Mouse (Mus musculus) ES-Bruce4 (cell line): ENCODE results near the gene Abcb5. TPM values are rescaled to one million over a fixed set of nuclear protein-coding genes. Genes with fewer than 3 reads are reported as not detected.

Experiments
- H3K27ac ChIP-seq: 2 replicates; pipeline ENCODE4 v1.5.1; 2012; ENCODE audit warnings: low read length, inconsistent platforms; ENCODE audit not compliant: insufficient read depth
- H3K27me3 ChIP-seq: 2 replicates; pipeline ENCODE4 v1.6.1; 2012; ENCODE audit warnings: mild to moderate bottlenecking, low read length, inconsistent platforms; ENCODE audit not compliant: control insufficient read depth, poor library complexity, insufficient read depth, severe bottlenecking
- H3K36me3 ChIP-seq: 2 replicates; pipeline ENCODE4 v1.6.1; 2012; ENCODE audit warnings: inconsistent platforms, mild to moderate bottlenecking, low read length, moderate library complexity; ENCODE audit not compliant: control insufficient read depth, poor library complexity, insufficient read depth, severe bottlenecking
- H3K4me1 ChIP-seq: one replicate; pipeline ENCODE4 v1.8.1; 2011; ENCODE audit warnings: low read length; ENCODE audit not compliant: control insufficient read depth, insufficient read depth
- H3K4me3 ChIP-seq: 2 replicates; pipeline ENCODE4 v1.5.1; 2011; ENCODE audit warnings: low read depth, mild to moderate bottlenecking, low read length
- H3K9ac ChIP-seq: 2 replicates; pipeline ENCODE4 v1.6.1; 2012; ENCODE audit warnings: low read depth, mild to moderate bottlenecking, inconsistent platforms; ENCODE audit not compliant: poor library complexity, severe bottlenecking
- H3K9me3 ChIP-seq: replicated peaks from 2 replicates; pipeline ENCODE4 v1.6.1; 2012; ENCODE audit warnings: mild to moderate bottlenecking, low read length, inconsistent platforms; ENCODE audit not compliant: control insufficient read depth, poor library complexity, insufficient read depth, severe bottlenecking
- CTCF ChIP-seq: IDR thresholded peaks from one replicate; pipeline ENCODE4 v1.8.1; 2011; ENCODE audit warnings: low read depth, low read length
- EP300 ChIP-seq: IDR thresholded peaks from 2 replicates; pipeline ENCODE4 v1.6.1; 2011; ENCODE audit warnings: low read depth, low read length; ENCODE audit not compliant: insufficient read depth
- POLR2A ChIP-seq: IDR thresholded peaks from one replicate; pipeline ENCODE4 v1.8.1; 2011; ENCODE audit warnings: low read length; ENCODE audit not compliant: insufficient read depth
- polyA plus RNA-seq: library from polyadenylated mRNA; stranded (reverse); fragments of >200 nt; gene quantifications from 2 replicates; pipeline ENCODE4 v1.2.4, GENCODE M21; 2011; ENCODE audit warnings: low read depth; ENCODE audit not compliant: missing spikeins, insufficient read depth, insufficient read length

Gene Abcb5
- polyA plus RNA-seq, 1 experiment: not detected

- Histone ChIP-seq H3K4me1 (no peaks in the 10 kb centered on the region), H3K27me3 (peaks cover 44% of the 10 kb centered on the region), H3K9me3 (no peaks in the 10 kb centered on the region), H3K27ac (no peak overlapping the region), H3K9ac (no peak overlapping the region), H3K4me3 (no peak overlapping the region), H3K36me3 (no peaks in the 10 kb centered on the region)
- TF ChIP-seq CTCF (no peak), EP300 (no peak), POLR2A (no peak)
Observed at GRCm38 (mm10) chr12:118841971-118842550, 124.2 kb downstream of the Abcb5 start.

- Histone ChIP-seq H3K4me3 (no peak overlapping the region), H3K27ac (no peak overlapping the region), H3K36me3 (no peaks in the 10 kb centered on the region), H3K27me3 (peaks cover 44% of the 10 kb centered on the region), H3K9ac (no peak overlapping the region), H3K4me1 (no peaks in the 10 kb centered on the region), H3K9me3 (no peaks in the 10 kb centered on the region)
- TF ChIP-seq POLR2A (no peak), CTCF (no peak), EP300 (no peak)
Observed at GRCm38 (mm10) chr12:118841381-118841922, 124.8 kb downstream of the Abcb5 start.

GRCm38 (mm10) chr12:118840861-118841260 is 125.4 kb downstream of the Abcb5 start:
- no peaks in the 10 kb centered on the region for H3K4me1 ChIP-seq

GRCm38 (mm10) chr12:118840301-118840700 is 125.9 kb downstream of the Abcb5 start:
- Histone ChIP-seq H3K27ac (no peak overlapping the region), H3K4me1 (no peaks in the 10 kb centered on the region), H3K27me3 (peaks cover 39% of the 10 kb centered on the region), H3K4me3 (no peak overlapping the region), H3K9ac (no peak overlapping the region), H3K36me3 (no peaks in the 10 kb centered on the region), H3K9me3 (no peaks in the 10 kb centered on the region)
- TF ChIP-seq EP300 (no peak), CTCF (no peak), POLR2A (no peak)

More at GRCm38 (mm10) chr12:118840861-118841260, 125.4 kb downstream of the Abcb5 start:
- peaks cover 40% of the 10 kb centered on the region for H3K27me3 ChIP-seq
- no peak overlapping the region for H3K27ac ChIP-seq
- H3K36me3 ChIP-seq: no peaks in the 10 kb centered on the region
- H3K9ac ChIP-seq: no peak overlapping the region
- H3K4me3 ChIP-seq: no peak overlapping the region
- H3K9me3 ChIP-seq: no peaks in the 10 kb centered on the region
- TF ChIP-seq EP300 (no peak), CTCF (no peak), POLR2A (no peak)

- Histone ChIP-seq H3K27me3 (peaks cover 38% of the 10 kb centered on the region), H3K9me3 (no peaks in the 10 kb centered on the region), H3K36me3 (no peaks in the 10 kb centered on the region), H3K4me1 (no peaks in the 10 kb centered on the region), H3K4me3 (no peak overlapping the region), H3K9ac (no peak overlapping the region), H3K27ac (no peak overlapping the region)
- TF ChIP-seq CTCF (no peak), EP300 (no peak), POLR2A (no peak)
Observed at GRCm38 (mm10) chr12:118839398-118839797, 126.8 kb downstream of the Abcb5 start.

- no peaks in the 10 kb centered on the region for H3K4me1 ChIP-seq
- no peaks in the 10 kb centered on the region for H3K36me3 ChIP-seq
- H3K4me3 ChIP-seq: no peak overlapping the region
- no peak overlapping the region for H3K9ac ChIP-seq
- TF ChIP-seq EP300 (no peak), POLR2A (no peak), CTCF (no peak)
- peaks cover 30% of the 10 kb centered on the region for H3K27me3 ChIP-seq
- no peak overlapping the region for H3K27ac ChIP-seq
- H3K9me3 ChIP-seq: no peaks in the 10 kb centered on the region
Observed at GRCm38 (mm10) chr12:118838260-118838659, 128.0 kb downstream of the Abcb5 start.
